29 mouse cellular contexts compared by ENCODE assay signal in the genomic region with DNA sequence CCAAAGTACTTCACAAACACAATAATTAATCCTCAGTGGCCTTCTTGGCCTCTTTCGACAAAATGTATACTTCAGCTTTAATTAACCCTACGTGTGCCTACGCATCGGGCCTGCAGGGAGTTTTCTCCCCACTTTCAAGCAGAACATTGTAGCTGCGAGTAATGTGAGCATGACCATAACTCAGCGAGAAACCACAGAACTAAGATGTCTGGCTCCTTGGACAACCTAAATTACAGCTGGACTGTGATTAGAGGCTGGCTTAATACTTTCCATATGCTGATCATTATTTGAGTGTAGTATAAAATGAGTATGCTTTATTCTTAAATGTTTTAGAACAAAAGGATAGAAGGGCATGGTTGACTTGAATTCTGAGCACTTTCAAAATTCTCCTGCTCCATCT. TPM values are rescaled to one million over a fixed set of nuclear protein-coding genes. Genes with fewer than 3 reads are reported as not detected.
DNase-seq lines count a peak whose midpoint lies in the region; ATAC-seq lines count a peak whose summit lies in the region.
"Had no signal": no experiment of that assay in that cellular context is flagged by ENCODE, and none has a peak within 500 bp of the region (broad histone marks: within the 10 kb centered on the region; RNA-seq: fewer than 3 reads in every experiment).

No protein-coding gene starts in this region.

- no peak overlapping the region for H3K4me3 ChIP-seq in liver, embryonic 11.5 days (ENCODE audit: low read depth, low read length)
- no peak overlapping the region for H3K4me3 ChIP-seq in liver, embryonic 12.5 days
- H3K4me3 ChIP-seq in embryonic facial prominence, embryonic 13.5 days, result no peak overlapping the region
- no peak overlapping the region for H3K4me3 ChIP-seq in limb, embryonic 13.5 days
- H3K4me3 ChIP-seq: erythroblast, embryonic 14.5 days; forebrain, embryonic 12.5 days; heart, embryonic 10.5 days; heart, embryonic 15.5 days; kidney, embryonic 15.5 days; layer of hippocampus, adult 2 months; left cerebral cortex, adult 2 months; liver, embryonic 13.5 days had no signal

- ATAC-seq in liver, embryonic 11.5 days (replicated peaks; ENCODE audit: low FRiP score), result no peak
- no peak for ATAC-seq in liver, embryonic 12.5 days
- no peak for ATAC-seq in embryonic facial prominence, embryonic 13.5 days (ENCODE audit: insufficient number of reproducible peaks, insufficient read depth, low FRiP score, low TSS enrichment, low read depth)
- peak; percentile 32; the same call in 1 of the 2 replicates for ATAC-seq in limb, embryonic 13.5 days (ENCODE audit: low FRiP score, low read depth)
- ATAC-seq: hindbrain, postnatal 0 days; lung, postnatal 0 days had no signal

- no peak overlapping the region for H3K9ac ChIP-seq in liver, embryonic 11.5 days (ENCODE audit: low read depth, low read length)
- H3K9ac ChIP-seq in liver, embryonic 12.5 days, result no peak overlapping the region
- H3K9ac ChIP-seq in embryonic facial prominence, embryonic 13.5 days, result no peak overlapping the region
- H3K9ac ChIP-seq in limb, embryonic 13.5 days, result no peak overlapping the region
- H3K9ac ChIP-seq: forebrain, embryonic 12.5 days; heart, embryonic 15.5 days; kidney, embryonic 15.5 days; liver, embryonic 13.5 days had no signal

- no peaks in the 10 kb centered on the region for H3K36me3 ChIP-seq in liver, embryonic 11.5 days (ENCODE audit: control insufficient read depth, insufficient read depth, low read length)
- H3K36me3 ChIP-seq in liver, embryonic 12.5 days, result no peaks in the 10 kb centered on the region
- no peaks in the 10 kb centered on the region for H3K36me3 ChIP-seq in embryonic facial prominence, embryonic 13.5 days
- H3K36me3 ChIP-seq in limb, embryonic 13.5 days, result no peaks in the 10 kb centered on the region
- H3K36me3 ChIP-seq: forebrain, embryonic 12.5 days; heart, embryonic 10.5 days; heart, embryonic 15.5 days; kidney, embryonic 15.5 days; liver, embryonic 13.5 days had no signal

- H3K9me3 ChIP-seq in liver, embryonic 11.5 days (ENCODE audit: control insufficient read depth, low read length), result no peaks in the 10 kb centered on the region
- H3K9me3 ChIP-seq in liver, embryonic 12.5 days (replicated peaks), result no peaks in the 10 kb centered on the region
- no peaks in the 10 kb centered on the region for H3K9me3 ChIP-seq in embryonic facial prominence, embryonic 13.5 days
- H3K9me3 ChIP-seq in limb, embryonic 13.5 days, result no peaks in the 10 kb centered on the region
- H3K9me3 ChIP-seq: forebrain, embryonic 12.5 days; heart, embryonic 10.5 days; heart, embryonic 15.5 days; kidney, embryonic 15.5 days; liver, embryonic 13.5 days had no signal

- WGBS in liver, embryonic 11.5 days, result 69% methylated on average over 6 of the region's 6 CpGs
- WGBS in liver, embryonic 12.5 days (ENCODE audit: insufficient replicate concordance), result 67% methylated on average over 6 of the region's 6 CpGs
- WGBS in embryonic facial prominence, embryonic 13.5 days, result 17% methylated on average over 6 of the region's 6 CpGs
- WGBS in limb, embryonic 13.5 days, result 9% methylated on average over 6 of the region's 6 CpGs

- H3K4me2 ChIP-seq in liver, embryonic 11.5 days, result no peak overlapping the region
- no peak overlapping the region for H3K4me2 ChIP-seq in liver, embryonic 12.5 days
- peak overlapping the region; percentile 9; the same call in 1 of the 2 replicates for H3K4me2 ChIP-seq in embryonic facial prominence, embryonic 13.5 days
- H3K4me2 ChIP-seq in limb, embryonic 13.5 days (replicated peaks), result no peak overlapping the region
- H3K4me2 ChIP-seq: forebrain, embryonic 12.5 days; heart, embryonic 15.5 days; kidney, embryonic 15.5 days; liver, embryonic 13.5 days had no signal

- H3K27ac ChIP-seq in liver, embryonic 11.5 days (ENCODE audit: low read depth, low read length), result no peak overlapping the region
- H3K27ac ChIP-seq in liver, embryonic 12.5 days, result no peak overlapping the region
- no peak overlapping the region for H3K27ac ChIP-seq in embryonic facial prominence, embryonic 13.5 days
- H3K27ac ChIP-seq in limb, embryonic 13.5 days, result no peak overlapping the region
- H3K27ac ChIP-seq: forebrain, embryonic 12.5 days; heart, embryonic 10.5 days; heart, embryonic 15.5 days; hindbrain, postnatal 0 days; kidney, embryonic 15.5 days; layer of hippocampus, adult 2 months; left cerebral cortex, adult 2 months; liver, embryonic 13.5 days had no signal

- H3K4me1 ChIP-seq in liver, embryonic 11.5 days (replicated peaks; ENCODE audit: control insufficient read depth, insufficient read depth, low read length), result no peaks in the 10 kb centered on the region
- H3K4me1 ChIP-seq in liver, embryonic 12.5 days, result no peaks in the 10 kb centered on the region
- peaks cover 17% of the 10 kb centered on the region for H3K4me1 ChIP-seq in embryonic facial prominence, embryonic 13.5 days
- H3K4me1 ChIP-seq in limb, embryonic 13.5 days, result peaks cover 11% of the 10 kb centered on the region
- H3K4me1 ChIP-seq: forebrain, embryonic 12.5 days; heart, embryonic 10.5 days; heart, embryonic 15.5 days; kidney, embryonic 15.5 days; liver, embryonic 13.5 days had no signal

- H3K27me3 ChIP-seq in liver, embryonic 11.5 days (replicated peaks; ENCODE audit: control insufficient read depth, insufficient read depth, low read length), result no peaks in the 10 kb centered on the region
- H3K27me3 ChIP-seq in liver, embryonic 12.5 days (replicated peaks), result no peaks in the 10 kb centered on the region
- no peaks in the 10 kb centered on the region for H3K27me3 ChIP-seq in embryonic facial prominence, embryonic 13.5 days
- H3K27me3 ChIP-seq in limb, embryonic 13.5 days, result no peaks in the 10 kb centered on the region
- H3K27me3 ChIP-seq: forebrain, embryonic 12.5 days; heart, embryonic 15.5 days; kidney, embryonic 15.5 days; liver, embryonic 13.5 days had no signal

- peak; percentile 7 for DNase-seq in liver, embryonic 11.5 days (ENCODE audit: low spot score)
- DNase-seq in forelimb bud, embryonic 11.5 days (ENCODE audit: low read depth, low spot score), result peak; percentile 52
- DNase-seq in lung, postnatal 14 days, result no peak
- DNase-seq in adrenal gland, postnatal 25 days, result no peak
- DNase-seq in yolk sac, embryonic 10.5 days (ENCODE audit: low spot score), result no peak
- DNase-seq: adrenal gland, adult 2 months; B cell, adult 2 months; cerebellum, adult 8-10 months; cerebellum, postnatal 25 days; gastrocnemius, postnatal 25 days; heart, adult 11 months; kidney, adult 11 months; kidney, postnatal 36 days; liver, embryonic 13.5 days; lung, adult 18-20 months; midbrain, embryonic 14.5 days; right cerebral cortex, postnatal 25 days had no signal

RNA-seq across cellular contexts. Expression of gene Gramd1c, which starts 9.9 kb away (rescaled TPM):
- polyA plus RNA-seq in liver, embryonic 11.5 days (2014; fragmentation: Nextera tagmentation; extraction: Ambion mirVana), result 4.6 and 5.5 TPM in 2 replicates
- 3.4 and 3.7 TPM in 2 replicates for polyA plus RNA-seq in liver, embryonic 12.5 days (2016; fragmentation: Nextera tagmentation; extraction: Ambion mirVana)
- polyA plus RNA-seq in embryonic facial prominence, embryonic 13.5 days (2015; fragmentation: Nextera tagmentation; extraction: Ambion mirVana), result 5.0 and 5.4 TPM in 2 replicates
- 6.6 and 7.0 TPM in 2 replicates for polyA plus RNA-seq in limb, embryonic 13.5 days (2015; fragmentation: Nextera tagmentation; extraction: Ambion mirVana)
- total RNA-seq in adrenal gland, postnatal 25 days (2021), result 1.6 and 2.1 TPM in 2 replicates
- polyA plus RNA-seq: erythroblast, embryonic 14.5 days had no signal

Comparison
In these comparisons a context has a peak if more than half of its experiments do, and no peak if none do; other contexts are left out.
1. DNase-seq: peak in liver, embryonic 11.5 days (single experiment) and forelimb bud, embryonic 11.5 days (single experiment); none in lung, postnatal 14 days (single experiment), adrenal gland, postnatal 25 days (single experiment) and yolk sac, embryonic 10.5 days (single experiment).